Mouse (Mus musculus): Measurements from ENCODE around the gene Psmd2.

DNA sequence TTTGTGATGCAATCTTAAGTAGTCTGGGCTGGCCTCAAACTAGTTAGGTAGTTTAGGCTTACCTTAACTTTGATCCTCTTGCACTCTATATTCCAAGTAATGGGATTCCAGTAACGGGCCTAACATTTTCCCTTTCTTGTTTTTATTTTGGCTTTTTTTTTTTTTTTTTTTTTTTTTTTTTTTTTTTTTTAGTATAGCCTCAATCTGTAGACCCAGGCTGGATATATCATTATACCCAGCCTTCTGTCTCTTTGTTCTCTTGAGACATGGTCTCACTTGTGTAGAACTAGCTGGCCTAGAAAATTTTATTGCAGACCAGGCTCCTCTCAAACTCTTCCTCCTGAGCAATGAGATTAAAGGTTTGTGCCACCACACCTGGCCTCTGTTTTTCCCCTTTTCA is 40.2 kb downstream of the Psmd2 start:
- TF ChIP-seq POLR2A (IDR thresholded peaks at IDR 0.05; ENCODE audit: borderline replicate concordance, extremely low read depth, low read depth, low read length) (no peak), CTCF (IDR thresholded peaks at IDR 0.05; ENCODE audit: insufficient read depth, low read length) (no peak)
